Mouse (Mus musculus) olfactory bulb, adult 2 months (tissue): ENCODE data around the gene Zgrf1.

Experiments used
- CTCF ChIP-seq: fragments of 200-500 bp; IDR thresholded peaks from 2 replicates; pipeline ENCODE4 v1.5.1; 2012; ENCODE audit warnings: low read depth, mild to moderate bottlenecking, low read length, moderate library complexity; ENCODE audit not compliant: insufficient read depth
- POLR2A ChIP-seq: fragments of 200-500 bp; IDR thresholded peaks from 2 replicates; pipeline ENCODE4 v1.6.1; 2012; ENCODE audit warnings: mild to moderate bottlenecking, low read depth, low read length, moderate library complexity; ENCODE audit not compliant: insufficient read depth

DNA sequence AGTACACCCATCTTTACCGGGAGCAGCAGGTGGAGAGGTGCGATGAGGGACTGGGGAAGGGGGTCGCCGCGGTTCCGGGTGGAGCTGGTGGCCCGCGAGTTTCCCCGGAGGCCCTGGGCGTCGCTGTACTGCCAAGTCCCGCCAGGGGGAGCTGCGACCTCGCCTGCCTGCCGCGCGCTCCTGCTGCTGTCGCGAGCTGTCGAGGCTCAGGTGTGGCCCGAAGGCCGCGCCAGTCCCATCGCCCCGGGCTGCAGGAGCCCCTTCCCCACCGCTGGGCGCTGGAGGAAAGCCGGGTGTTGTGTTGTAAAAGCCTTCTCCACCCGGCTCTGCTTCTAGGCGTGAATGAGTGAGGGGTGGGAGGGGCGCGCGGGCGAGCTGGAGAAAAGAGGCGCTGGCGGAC, 72.0 kb downstream of the Zgrf1 start:
- TF ChIP-seq CTCF (peak; percentile 76; the same call in 1 of the 2 replicates), POLR2A (no peak)
